Mouse (Mus musculus) MEL (cell line): ENCODE results near the gene Cdk20. TPM values are rescaled to one million over a fixed set of nuclear protein-coding genes. Genes with fewer than 3 reads are reported as not detected.

ENCODE experiments used
- DNase-seq: peaks from one replicate; pipeline ENCODE4 v3.0.0; 2011; ENCODE audit warnings: low read depth, low spot score
- H3K27ac ChIP-seq: 2 replicates; pipeline ENCODE4 v1.5.1; 2012; ENCODE audit warnings: low read depth, mild to moderate bottlenecking, control low read depth, low read length, moderate library complexity; ENCODE audit not compliant: control insufficient read depth
- H3K27me3 ChIP-seq, 2 experiments: fragments of 150-350 bp in 1 of 2; sonication (generic) in 1 of 2; 2 replicates each; pipeline ENCODE4 v1.6.1; 2012; ENCODE audit warnings: low read length in 2 of 2, mild to moderate bottlenecking in 2 of 2, improper control_type of control experiment in 1 of 2, moderate library complexity in 1 of 2; ENCODE audit not compliant: insufficient read depth in 2 of 2, control insufficient read depth in 1 of 2
- H3K36me3 ChIP-seq, 2 experiments: 2 replicates each; pipeline ENCODE4 v1.6.1; 2012 to 2014; ENCODE audit warnings: low read length in 2 of 2, improper control_type of control experiment in 1 of 2, inconsistent platforms in 1 of 2, mild to moderate bottlenecking in 1 of 2; ENCODE audit not compliant: insufficient read depth in 2 of 2, control insufficient read depth in 1 of 2
- H3K4me1 ChIP-seq, 2 experiments: fragments of 150-350 bp in 1 of 2; sonication (generic) in 1 of 2; 2 replicates each; pipeline ENCODE4 v1.6.1; 2012; ENCODE audit warnings: low read length in 2 of 2, improper control_type of control experiment in 1 of 2, mild to moderate bottlenecking in 1 of 2; ENCODE audit not compliant: insufficient read depth in 2 of 2, control insufficient read depth in 1 of 2
- H3K4me3 ChIP-seq, 2 experiments: fragments of 150-350 bp in 1 of 2; sonication (generic) in 1 of 2; 2 replicates each; pipeline ENCODE4 v1.5.1; 2012; ENCODE audit warnings: low read depth in 2 of 2, low read length in 2 of 2, mild to moderate bottlenecking in 2 of 2, moderate library complexity in 2 of 2, control low read depth in 1 of 2, improper control_type of control experiment in 1 of 2; ENCODE audit not compliant: control insufficient read depth in 1 of 2, insufficient read depth in 1 of 2
- H3K79me2 ChIP-seq: 2 replicates; pipeline ENCODE4 v1.6.1; 2012; ENCODE audit warnings: mild to moderate bottlenecking, low read length, moderate library complexity; ENCODE audit not compliant: control insufficient read depth, poor library complexity, insufficient read depth
- H3K9ac ChIP-seq: 2 replicates; pipeline ENCODE4 v1.6.1; 2012; ENCODE audit warnings: low read depth, mild to moderate bottlenecking, control low read depth, low read length, moderate library complexity; ENCODE audit not compliant: control insufficient read depth, poor library complexity, severe bottlenecking
- H3K9me3 ChIP-seq: fragments of 150-350 bp; sonication (generic); replicated peaks from 2 replicates; pipeline ENCODE4 v1.6.1; 2012; ENCODE audit warnings: mild to moderate bottlenecking, low read length, improper control_type of control experiment, moderate library complexity; ENCODE audit not compliant: insufficient read depth
- BHLHE40 ChIP-seq: IDR thresholded peaks from 2 replicates; pipeline ENCODE4 v1.6.1; 2012; ENCODE audit warnings: low read depth, mild to moderate bottlenecking, inconsistent platforms, low read length, improper control_type of control experiment, borderline replicate concordance
- CHD1 ChIP-seq: IDR thresholded peaks from 2 replicates; pipeline ENCODE4 v1.6.1; 2012; ENCODE audit warnings: low read depth, mild to moderate bottlenecking, inconsistent platforms, low read length, improper control_type of control experiment
- CHD2 ChIP-seq: IDR thresholded peaks from 2 replicates; pipeline ENCODE4 v1.6.1; 2011; ENCODE audit warnings: low read length, improper control_type of control experiment
- E2F4 ChIP-seq: IDR thresholded peaks from 2 replicates; pipeline ENCODE4 v1.6.1; 2011; ENCODE audit warnings: low read depth, low read length, improper control_type of control experiment, borderline replicate concordance
- ELF1 ChIP-seq: IDR thresholded peaks from 2 replicates; pipeline ENCODE4 v1.6.1; 2014; ENCODE audit warnings: low read depth, mild to moderate bottlenecking, inconsistent platforms, low read length, improper control_type of control experiment, moderate library complexity
- EP300 ChIP-seq, 2 experiments: IDR thresholded peaks; 2 replicates each; pipeline ENCODE4 v1.6.1; 2011; ENCODE audit warnings: improper control_type of control experiment in 2 of 2, low read length in 2 of 2, low read depth in 1 of 2, mild to moderate bottlenecking in 1 of 2
- ETS1 ChIP-seq: IDR thresholded peaks from 2 replicates; pipeline ENCODE4 v1.6.1; 2012; ENCODE audit warnings: low read depth, mild to moderate bottlenecking, inconsistent platforms, low read length, improper control_type of control experiment, moderate library complexity
- GABPA ChIP-seq: IDR thresholded peaks from 2 replicates; pipeline ENCODE4 v1.6.1; 2012; ENCODE audit warnings: low read depth, mild to moderate bottlenecking, inconsistent platforms, low read length, improper control_type of control experiment, moderate library complexity
- HCFC1 ChIP-seq: IDR thresholded peaks from 2 replicates; pipeline ENCODE4 v1.6.1; 2012; ENCODE audit warnings: low read depth, mild to moderate bottlenecking, inconsistent platforms, low read length, improper control_type of control experiment, moderate library complexity
- KAT2A ChIP-seq: conservative IDR thresholded peaks from 2 replicates; pipeline ENCODE4 v1.6.1; 2012; ENCODE audit warnings: low read depth, low read length, improper control_type of control experiment, inconsistent platforms
- MAX ChIP-seq: IDR thresholded peaks from 2 replicates; pipeline ENCODE4 v1.6.1; 2011; ENCODE audit warnings: low read length, improper control_type of control experiment
- MEF2A ChIP-seq: IDR thresholded peaks from 2 replicates; pipeline ENCODE4 v1.6.1; 2014; ENCODE audit warnings: low read depth, mild to moderate bottlenecking, inconsistent platforms, low read length, improper control_type of control experiment; ENCODE audit not compliant: poor library complexity, insufficient replicate concordance, severe bottlenecking; ENCODE audit errors: extremely low read depth
- MXI1 ChIP-seq: IDR thresholded peaks from 2 replicates; pipeline ENCODE4 v1.6.1; 2011; ENCODE audit warnings: mild to moderate bottlenecking, low read depth, low read length, improper control_type of control experiment
- MYB ChIP-seq: IDR thresholded peaks from 2 replicates; pipeline ENCODE4 v1.6.1; 2011; ENCODE audit warnings: mild to moderate bottlenecking, low read depth, low read length, improper control_type of control experiment
- NRF1 ChIP-seq: IDR thresholded peaks from 2 replicates; pipeline ENCODE4 v1.6.1; 2014; ENCODE audit warnings: low read depth, mild to moderate bottlenecking, inconsistent platforms, low read length, improper control_type of control experiment, moderate library complexity; ENCODE audit not compliant: poor library complexity, insufficient read depth, severe bottlenecking
- POLR2AphosphoS5 ChIP-seq: IDR thresholded peaks from 2 replicates; pipeline ENCODE4 v1.6.1; 2012; ENCODE audit warnings: low read depth, borderline replicate concordance, mild to moderate bottlenecking, inconsistent platforms, low read length, moderate library complexity, mixed read lengths
- SIN3A ChIP-seq: IDR thresholded peaks from 2 replicates; pipeline ENCODE4 v1.6.1; 2012; ENCODE audit warnings: low read length, improper control_type of control experiment, inconsistent platforms
- TAL1 ChIP-seq: IDR thresholded peaks from 2 replicates; pipeline ENCODE4 v1.6.1; 2012; ENCODE audit warnings: mild to moderate bottlenecking, inconsistent platforms, low read length, moderate library complexity, mixed read lengths
- TBP ChIP-seq: IDR thresholded peaks from 2 replicates; pipeline ENCODE4 v1.8.0; 2011; ENCODE audit warnings: low read depth, low read length, improper control_type of control experiment
- TCF12 ChIP-seq: IDR thresholded peaks from 2 replicates; pipeline ENCODE4 v1.6.1; 2014; ENCODE audit warnings: low read depth, mild to moderate bottlenecking, inconsistent platforms, low read length, improper control_type of control experiment, moderate library complexity
- UBTF ChIP-seq: IDR thresholded peaks from 2 replicates; pipeline ENCODE4 v1.6.1; 2012; ENCODE audit warnings: low read depth, mild to moderate bottlenecking, inconsistent platforms, low read length, improper control_type of control experiment, moderate library complexity, borderline replicate concordance; ENCODE audit not compliant: insufficient read depth
- USF1 ChIP-seq: IDR thresholded peaks from 2 replicates; pipeline ENCODE4 v1.6.1; 2014; ENCODE audit warnings: low read depth, mild to moderate bottlenecking, inconsistent platforms, low read length, improper control_type of control experiment, moderate library complexity
- USF2 ChIP-seq, 2 experiments: IDR thresholded peaks; 2 replicates each; pipeline ENCODE4 v1.6.1; 2011 to 2012; ENCODE audit warnings: improper control_type of control experiment in 2 of 2, low read length in 2 of 2, borderline replicate concordance in 1 of 2, inconsistent platforms in 1 of 2, low read depth in 1 of 2, mild to moderate bottlenecking in 1 of 2; ENCODE audit not compliant: insufficient read depth in 1 of 2
- ZC3H11A ChIP-seq: IDR thresholded peaks from 2 replicates; pipeline ENCODE4 v1.6.1; 2012; ENCODE audit warnings: low read depth, mild to moderate bottlenecking, inconsistent platforms, low read length, improper control_type of control experiment
- ZNF384 ChIP-seq: IDR thresholded peaks from 2 replicates; pipeline ENCODE4 v1.6.1; 2012; ENCODE audit warnings: low read depth, mild to moderate bottlenecking, inconsistent platforms, low read length, improper control_type of control experiment
- polyA plus RNA-seq, 2 experiments: library from polyadenylated mRNA; stranded (reverse) in 1 of 2; unstranded in 1 of 2; fragments of >175 nt in 1 of 2; fragments of >200 nt in 1 of 2; gene quantifications; 2 replicates each; pipeline versions ENCODE4 v1.2.1 to v1.2.4; 2012; ENCODE audit warnings: low replicate concordance in 2 of 2, low read depth in 1 of 2; ENCODE audit not compliant: insufficient read length in 2 of 2, insufficient read depth in 1 of 2, missing spikeins in 1 of 2
- total RNA-seq: library from RNA; depleted of rRNA; stranded (reverse); fragments of 300-350 nt; gene quantifications from 2 replicates; pipeline ENCODE4 v1.2.3, GENCODE M21; 2012

Cdk20 gene
- total and polyA plus RNA-seq, 3 experiments = 3.6 to 9.3 TPM; not detected in 1

GRCm38 (mm10) chr13:64432017-64432995, at the start of gene Cdk20 (continued):
- TF ChIP-seq ETS1 (peak; percentile 71), MYB (no peak), POLR2AphosphoS5 (no peak)

GRCm38 (mm10) chr13:64384937-64385336, 47.2 kb upstream of the Cdk20 start:
- Histone ChIP-seq H3K79me2 (no peaks in the 10 kb centered on the region), H3K27ac (no peak overlapping the region)

DNA sequence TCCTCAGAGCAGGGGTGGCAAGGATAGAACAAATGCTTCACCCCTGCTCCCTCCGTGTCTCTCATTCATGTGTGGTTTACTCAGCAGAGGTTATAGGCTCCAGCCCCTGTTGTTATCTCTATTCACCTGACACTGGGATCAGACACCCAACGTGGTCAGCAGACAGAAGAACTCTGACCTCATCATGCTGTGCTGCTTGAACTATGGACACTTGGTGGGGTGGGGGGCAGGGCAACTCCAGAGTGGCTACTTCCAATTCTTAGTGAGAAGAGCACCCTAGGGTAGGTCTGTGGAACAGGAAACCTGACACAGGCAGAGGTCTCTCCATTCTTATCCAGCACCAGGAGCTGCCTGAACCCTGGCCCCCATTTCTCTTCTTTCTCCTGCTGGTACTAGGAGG, 46.1 kb upstream of the Cdk20 start:
- no peak overlapping the region for H3K27ac ChIP-seq
- no peak for TF ChIP-seq MAX
- TF ChIP-seq ZNF384 = no peak
- no peak for TF ChIP-seq MEF2A
- no peak for TF ChIP-seq GABPA
- TF ChIP-seq CHD2 = no peak
- no peak for TF ChIP-seq TAL1
- no peak for TF ChIP-seq TCF12
- no peak for TF ChIP-seq ZC3H11A
- no peak for TF ChIP-seq SIN3A
- no peak for TF ChIP-seq TBP
- TF ChIP-seq EP300 (IDR thresholded peaks at IDR 0.05; ENCODE audit: low read depth in 1 of 2, low read length in 2 of 2) = no peak
- TF ChIP-seq MYB = no peak
- no peak for TF ChIP-seq USF2 (IDR thresholded peaks at IDR 0.05; ENCODE audit: borderline replicate concordance in 1 of 2, insufficient read depth in 1 of 2, low read depth in 1 of 2, low read length in 2 of 2)
- TF ChIP-seq NRF1 = no peak
- TF ChIP-seq ELF1 = no peak
- TF ChIP-seq E2F4 = no peak
- TF ChIP-seq KAT2A = no peak
- no peak overlapping the region for H3K4me3 ChIP-seq
- no peaks in the 10 kb centered on the region for H3K9me3 ChIP-seq
- no peak for DNase-seq
- no peak overlapping the region for H3K9ac ChIP-seq
- H3K4me1 ChIP-seq = no peaks in the 10 kb centered on the region
- H3K36me3 ChIP-seq = no peaks in the 10 kb centered on the region
- no peaks in the 10 kb centered on the region for H3K79me2 ChIP-seq
- no peaks in the 10 kb centered on the region; a peak in 1 of 4 replicates for H3K27me3 ChIP-seq

More at GRCm38 (mm10) chr13:64384937-64385336, 47.2 kb upstream of the Cdk20 start:
- no peaks in the 10 kb centered on the region for H3K36me3 ChIP-seq
- no peak for DNase-seq
- no peaks in the 10 kb centered on the region for H3K9me3 ChIP-seq
- H3K4me1 ChIP-seq = no peaks in the 10 kb centered on the region
- H3K9ac ChIP-seq = no peak overlapping the region
- H3K4me3 ChIP-seq = no peak overlapping the region
- TF ChIP-seq USF2 (IDR thresholded peaks at IDR 0.05; ENCODE audit: borderline replicate concordance in 1 of 2, insufficient read depth in 1 of 2, low read depth in 1 of 2, low read length in 2 of 2) = no peak
- no peak for TF ChIP-seq MEF2A
- no peak for TF ChIP-seq SIN3A
- TF ChIP-seq BHLHE40 = no peak
- no peak for TF ChIP-seq UBTF
- TF ChIP-seq CHD1 = no peak
- TF ChIP-seq USF1 = no peak
- TF ChIP-seq TCF12 = no peak
- TF ChIP-seq TBP = no peak
- TF ChIP-seq HCFC1 = no peak
- TF ChIP-seq EP300 (IDR thresholded peaks at IDR 0.05; ENCODE audit: low read depth in 1 of 2, low read length in 2 of 2) = no peak
- no peak for TF ChIP-seq MXI1
- TF ChIP-seq GABPA = no peak
- H3K27me3 ChIP-seq = no peaks in the 10 kb centered on the region; a peak in 1 of 4 replicates
